Mouse (Mus musculus) embryonic facial prominence, embryonic 11.5 days (tissue): ENCODE data around the gene Wdr73. TPM values are rescaled to one million over a fixed set of nuclear protein-coding genes. Genes with fewer than 3 reads are reported as not detected.
A peak's percentile ranks its signal among the peaks of the same experiment; 100 is the strongest.
"Not testable (repeated sequence)": the region's sequence is repeated elsewhere in the genome, so short reads cannot be mapped to it uniquely, and the experiment has no call there.

Experiments
- ATAC-seq: fragments of 200-750 bp; cut with Nextera tagmentation; replicated peaks from 2 replicates; pipeline ENCODE4 v1.8.0; 2017; ENCODE audit warnings: low read depth; ENCODE audit not compliant: insufficient number of reproducible peaks, low FRiP score, low TSS enrichment
- DNase-seq: peaks from one replicate; pipeline ENCODE4 v3.0.0-alpha.2; 2015; ENCODE audit warnings: low spot score
- H3K27ac ChIP-seq: fragments of 300-500 bp; sonication (generic); replicated peaks from 2 replicates; pipeline ENCODE4 v1.5.1; 2014; ENCODE audit warnings: mild to moderate bottlenecking, low read depth, low read length, control low read depth
- H3K27me3 ChIP-seq: fragments of 300-500 bp; sonication (generic); 2 replicates; pipeline ENCODE4 v1.6.1; 2014; ENCODE audit warnings: mild to moderate bottlenecking, low read length, moderate library complexity, mixed read lengths; ENCODE audit not compliant: control insufficient read depth, insufficient read depth
- H3K36me3 ChIP-seq: fragments of 300-500 bp; sonication (generic); replicated peaks from 2 replicates; pipeline ENCODE4 v1.6.1; 2014; ENCODE audit warnings: low read depth, mild to moderate bottlenecking, low read length, moderate library complexity, mixed read lengths; ENCODE audit not compliant: control insufficient read depth, insufficient read depth
- H3K4me1 ChIP-seq: fragments of 300-500 bp; sonication (generic); 2 replicates; pipeline ENCODE4 v1.6.1; 2014; ENCODE audit warnings: low read length, mixed read lengths; ENCODE audit not compliant: control insufficient read depth, insufficient read depth
- H3K4me2 ChIP-seq: fragments of 300-500 bp; sonication (generic); 2 replicates; pipeline ENCODE4 v1.6.1; 2014; ENCODE audit warnings: low read depth, mild to moderate bottlenecking, control low read depth, low read length, moderate library complexity
- H3K4me3 ChIP-seq: fragments of 300-500 bp; sonication (generic); 2 replicates; pipeline ENCODE4 v1.5.1; 2014; ENCODE audit warnings: low read depth, low read length, control low read depth
- H3K9ac ChIP-seq: fragments of 300-500 bp; sonication (generic); replicated peaks from 2 replicates; pipeline ENCODE4 v1.6.1; 2014; ENCODE audit warnings: mild to moderate bottlenecking, control low read depth, low read length
- H3K9me3 ChIP-seq: fragments of 300-500 bp; sonication (generic); replicated peaks from 2 replicates; pipeline ENCODE4 v1.6.1; 2016; ENCODE audit warnings: mild to moderate bottlenecking, low read length, inconsistent platforms, mixed read lengths; ENCODE audit not compliant: control insufficient read depth
- WGBS: fragments of 180-500 bp; shearing (Covaris S2); extraction: QIAGEN DNeasy Blood & Tissue Kit; methylation state at CpG from one replicate; pipeline ENCODE4 v1.1.7; 2014; 5-methylcytosine and 5-hydroxymethylcytosine counted together
- polyA plus RNA-seq: library from polyadenylated mRNA; unstranded; fragments of >200 nt; fragmentation: Nextera tagmentation; extraction: Ambion mirVana; gene quantifications from 2 replicates; pipeline ENCODE4 v1.2.1, GENCODE M21; 2014

Wdr73 gene
- 33.0 and 38.8 TPM in 2 replicates for polyA plus RNA-seq

DNA sequence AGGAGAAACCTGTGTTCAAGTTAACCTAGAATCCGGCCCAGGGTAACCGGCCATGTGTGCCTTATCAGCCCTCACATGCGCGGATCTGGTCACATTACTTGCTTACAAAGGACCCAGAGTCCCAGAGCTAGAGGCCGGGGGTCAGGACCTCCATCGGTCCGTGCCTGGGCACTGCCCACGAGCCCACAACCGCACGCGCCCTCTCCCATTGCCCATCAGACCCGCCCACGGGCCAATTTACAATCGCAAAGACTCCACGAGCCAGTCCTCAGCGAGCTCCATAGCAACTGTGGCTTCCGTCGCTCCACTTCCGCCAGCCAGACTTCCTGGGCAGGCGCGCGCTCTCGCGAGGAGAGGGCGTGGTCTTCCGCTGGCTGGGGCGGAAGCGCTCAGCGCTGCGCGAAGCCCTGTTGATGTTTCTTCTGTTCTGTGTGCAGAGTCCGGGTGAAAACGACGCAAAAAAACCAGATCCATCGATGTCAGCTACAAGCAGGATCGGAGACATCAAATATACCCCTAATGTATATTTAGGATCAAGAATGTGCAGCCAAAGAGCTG, at the start of gene Wdr73:
Gene Wdr73, minus strand, starts transcription at position 326 of the 558 bp plus-strand sequence.
- Histone ChIP-seq H3K27me3 (no peaks in the 10 kb centered on the region), H3K9me3 (no peaks in the 10 kb centered on the region), H3K9ac (peak within 1 kb of the TSS; percentile 82), H3K36me3 (no peaks in the 10 kb centered on the region; the same call in 1 of the 2 replicates), H3K4me3 (peak within 1 kb of the TSS; percentile 79), H3K4me2 (peak within 1 kb of the TSS; percentile 88), H3K27ac (no peak within 1 kb of the TSS; the same call in 1 of the 2 replicates), H3K4me1 (no peaks in the 10 kb centered on the region)
- DNase-seq: peak; percentile 95
- under 1% methylated on average over 36 of the region's 36 CpGs for WGBS
- ATAC-seq: peak; percentile 86

DNA sequence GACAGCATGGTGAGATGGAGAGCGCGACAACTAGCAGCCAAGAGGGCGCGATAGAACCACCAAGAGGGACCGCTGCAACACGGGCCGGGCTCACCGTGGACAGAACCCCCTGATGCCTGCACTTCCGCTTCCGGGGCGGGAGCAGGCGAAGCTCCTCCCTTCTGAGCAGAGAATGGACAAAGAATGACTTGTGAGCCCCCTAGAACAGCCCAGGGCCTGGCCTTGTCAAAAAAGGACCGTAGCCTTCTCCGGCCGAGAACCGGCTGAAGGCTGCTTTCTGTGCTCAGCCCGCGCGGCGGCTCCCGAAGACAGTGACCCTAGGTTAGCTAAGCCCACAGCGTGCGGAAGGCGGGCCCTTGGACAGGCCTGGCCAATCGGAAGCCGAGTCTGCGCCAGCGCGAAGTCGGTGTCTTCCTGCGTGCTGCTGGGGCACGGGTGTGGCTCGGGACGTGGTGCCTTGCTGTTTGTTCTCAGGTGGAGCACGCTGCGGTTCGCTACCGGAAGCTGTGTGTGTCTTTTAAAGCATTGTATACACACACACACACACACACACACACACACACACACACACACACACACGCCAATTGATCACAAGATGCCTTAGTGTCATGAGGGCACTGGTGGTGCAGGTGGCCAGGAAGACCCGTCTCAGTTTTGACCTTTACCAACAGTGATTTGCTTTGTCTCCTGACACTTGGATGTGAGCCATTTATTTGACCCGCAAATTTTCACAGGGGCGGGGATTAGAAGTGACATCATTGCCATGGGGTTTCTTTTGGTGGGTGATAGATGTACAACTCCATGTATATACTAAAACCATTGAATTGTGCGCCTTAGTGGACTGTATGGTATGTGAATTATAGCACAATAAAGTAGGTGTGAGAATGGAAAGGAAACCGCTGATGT, 46.6 kb upstream of the Wdr73 start, which contains the start of gene Sec11a:
Gene Sec11a, minus strand, starts transcription at position 336 of the 906 bp plus-strand sequence.
- peak within 1 kb of the TSS; percentile 89 for H3K27ac ChIP-seq
- H3K9me3 ChIP-seq: no peaks in the 10 kb centered on the region
- no peaks in the 10 kb centered on the region for H3K4me1 ChIP-seq
- H3K4me3 ChIP-seq: peak within 1 kb of the TSS; percentile 85
- DNase-seq: peak; percentile 90
- H3K36me3 ChIP-seq: no peaks in the 10 kb centered on the region
- ATAC-seq: peak; percentile 99
- 2% methylated on average over 44 of the region's 44 CpGs for WGBS
- H3K4me2 ChIP-seq: peak within 1 kb of the TSS; percentile 56
- no peaks in the 10 kb centered on the region for H3K27me3 ChIP-seq
- H3K9ac ChIP-seq: peak within 1 kb of the TSS; percentile 63

DNA sequence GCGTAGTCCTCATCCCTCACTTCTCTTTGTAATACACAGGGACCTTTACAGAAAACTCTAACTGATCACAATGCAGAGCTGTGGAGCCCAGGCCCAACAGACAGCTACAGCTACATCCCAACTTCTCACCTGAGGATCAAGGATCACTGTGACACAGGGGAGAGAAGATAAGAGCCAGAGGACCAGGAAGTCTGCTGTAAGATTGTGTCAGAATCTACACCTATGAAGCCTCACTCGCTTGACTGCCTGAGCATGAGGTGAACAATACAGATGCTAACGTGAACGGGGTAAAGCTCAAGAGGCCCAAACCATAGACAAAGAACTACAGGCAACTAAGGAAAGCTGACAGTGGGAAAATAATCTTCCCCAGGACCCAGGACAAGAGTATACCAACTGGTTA, 38.7 kb upstream of the Wdr73 start:
- DNase-seq (no peak), ATAC-seq (no peak)
- H3K9ac ChIP-seq: no peak overlapping the region

DNA sequence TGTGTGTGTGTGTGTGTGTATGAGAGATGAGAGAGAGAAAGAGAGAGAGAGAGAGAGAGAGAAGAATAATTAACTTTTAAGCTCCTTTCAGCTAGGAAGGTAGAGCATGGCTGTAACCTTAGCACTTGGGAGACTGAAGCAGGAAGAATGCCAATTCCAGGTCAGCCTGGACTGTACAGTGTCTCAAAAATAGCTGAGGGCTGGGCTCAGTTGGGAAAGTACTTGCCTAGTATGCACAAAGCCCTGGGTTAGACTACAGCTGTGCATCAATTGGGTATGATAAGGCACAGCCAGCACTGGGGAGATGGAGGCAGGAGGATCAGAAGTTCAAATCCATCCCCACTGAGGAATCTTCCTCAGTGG, 36.2 kb upstream of the Wdr73 start:
- H3K36me3 ChIP-seq, H3K4me3 ChIP-seq, H3K27ac ChIP-seq, DNase-seq, H3K27me3 ChIP-seq, H3K9ac ChIP-seq, H3K4me1 ChIP-seq, ATAC-seq, H3K4me2 ChIP-seq, H3K9me3 ChIP-seq: not testable (repeated sequence)

More for the DNA sequence above, 38.7 kb upstream of the Wdr73 start:
- no peak overlapping the region for H3K4me2 ChIP-seq
- 94% methylated on average over 4 of the region's 4 CpGs for WGBS
- no peak overlapping the region for H3K27ac ChIP-seq
- H3K4me3 ChIP-seq: no peak overlapping the region
- no peaks in the 10 kb centered on the region for H3K4me1 ChIP-seq
- H3K27me3 ChIP-seq: no peaks in the 10 kb centered on the region
- no peaks in the 10 kb centered on the region for H3K9me3 ChIP-seq
- H3K36me3 ChIP-seq: no peaks in the 10 kb centered on the region

DNA sequence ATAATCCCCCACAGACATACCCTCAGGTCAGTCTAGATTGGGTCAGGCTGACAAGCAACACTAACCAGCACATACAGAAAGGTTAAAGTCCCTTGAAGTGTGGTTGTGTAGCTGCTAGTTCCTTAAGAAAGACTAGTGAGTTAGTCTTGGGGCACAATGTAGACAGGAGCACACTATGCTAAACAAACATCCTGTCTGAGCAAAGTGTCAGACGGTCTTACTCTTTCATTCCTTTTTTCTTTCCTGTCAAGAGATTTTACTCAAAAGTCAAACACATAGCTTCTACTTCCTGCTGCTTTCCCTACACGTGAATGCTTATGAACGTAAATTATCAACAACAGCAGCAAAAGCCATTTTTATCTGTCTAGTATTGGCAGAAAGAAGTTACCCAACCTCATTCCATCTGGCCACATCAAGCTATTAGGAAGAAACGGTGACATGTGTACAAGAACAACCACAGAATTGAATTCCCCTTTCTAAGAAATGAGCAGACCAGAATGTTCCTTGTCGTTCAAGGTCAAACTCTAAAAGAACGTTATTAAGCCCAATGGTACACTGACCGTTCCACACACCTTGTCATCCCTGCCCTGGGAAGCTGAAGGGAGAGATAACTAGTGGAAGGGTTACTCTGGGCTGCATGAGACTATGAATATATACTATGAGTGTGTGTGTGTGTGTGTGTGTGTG, 35.7 kb upstream of the Wdr73 start:
- H3K27ac ChIP-seq, H3K36me3 ChIP-seq, H3K4me2 ChIP-seq, H3K4me3 ChIP-seq, H3K9me3 ChIP-seq, ATAC-seq, H3K9ac ChIP-seq, DNase-seq, H3K4me1 ChIP-seq, H3K27me3 ChIP-seq: not testable (repeated sequence)
- 85% methylated on average over 7 of the region's 7 CpGs for WGBS

DNA sequence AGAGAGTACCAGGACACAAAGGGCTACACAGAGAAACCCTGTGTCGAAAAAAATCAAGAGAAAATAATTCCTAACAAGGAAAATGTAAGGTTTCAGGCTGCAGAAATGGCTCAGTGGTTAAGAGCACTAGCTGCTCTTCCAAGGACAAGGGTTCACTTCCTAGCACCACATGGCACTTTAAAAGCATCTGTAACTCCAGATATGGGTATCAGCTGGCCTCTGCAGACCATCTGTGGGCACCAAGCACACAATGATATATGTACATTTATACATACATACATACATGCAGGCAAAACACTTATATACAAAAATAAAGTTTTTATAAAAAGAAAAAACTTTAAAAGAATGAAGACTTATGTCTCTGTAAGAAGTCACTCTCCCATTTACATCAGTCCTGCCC, 34.8 kb upstream of the Wdr73 start:
- H3K9me3 ChIP-seq: no peaks in the 10 kb centered on the region
- H3K27ac ChIP-seq: no peak overlapping the region
- no peaks in the 10 kb centered on the region for H3K36me3 ChIP-seq
- H3K4me1 ChIP-seq: no peaks in the 10 kb centered on the region
- DNase-seq (no peak), ATAC-seq (no peak)
- 88% methylated on average over 1 of the region's 1 CpGs for WGBS
- H3K9ac ChIP-seq: no peak overlapping the region
- no peaks in the 10 kb centered on the region for H3K27me3 ChIP-seq
- H3K4me2 ChIP-seq: no peak overlapping the region
- H3K4me3 ChIP-seq: no peak overlapping the region

DNA sequence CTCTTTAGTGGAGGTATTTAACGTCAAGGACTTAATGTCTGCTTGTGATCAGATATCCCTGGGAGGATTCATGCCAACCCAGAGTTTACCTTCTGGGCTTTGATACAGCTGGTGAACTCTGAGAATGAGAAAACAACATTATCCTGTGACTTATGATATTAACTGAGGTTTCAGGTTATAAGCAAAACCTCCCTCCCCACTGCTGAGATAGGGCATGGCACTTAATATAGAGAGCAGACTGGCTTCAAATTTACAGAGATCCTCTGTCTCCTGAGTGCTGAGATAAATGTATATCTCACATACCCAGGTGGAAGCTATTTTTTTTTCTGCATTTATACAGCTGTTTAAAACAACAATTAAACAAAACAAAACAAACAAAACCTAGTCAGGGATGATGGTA, 31.7 kb upstream of the Wdr73 start:
- Histone ChIP-seq H3K36me3 (no peaks in the 10 kb centered on the region), H3K9ac (no peak overlapping the region), H3K4me3 (no peak overlapping the region), H3K27me3 (no peaks in the 10 kb centered on the region), H3K4me2 (no peak overlapping the region), H3K27ac (no peak overlapping the region), H3K4me1 (no peaks in the 10 kb centered on the region), H3K9me3 (no peaks in the 10 kb centered on the region)
- no peak for ATAC-seq
- WGBS: 89% methylated on average over 1 of the region's 1 CpGs
- DNase-seq: no peak
